Mouse (Mus musculus) limb, embryonic 12.5 days (tissue): ENCODE measurements at regions not wholly inside any gene's neighbourhood (a gene's known extent, or its start where the extent isn't known, plus 50 kb on each side); places are given as distances from the start of the nearest gene placed in this dataset.

Source experiments
- ATAC-seq: fragments of 200-750 bp; cut with Nextera tagmentation; 2 replicates; pipeline ENCODE4 v1.8.0; 2017; ENCODE audit warnings: low read depth, moderate TSS enrichment; ENCODE audit not compliant: insufficient number of reproducible peaks, insufficient read depth, low FRiP score, low TSS enrichment
- H3K27ac ChIP-seq: fragments of 300-500 bp; sonication (generic); 2 replicates; pipeline ENCODE4 v1.5.1; 2016; ENCODE audit warnings: mild to moderate bottlenecking, moderate library complexity
- H3K27me3 ChIP-seq: fragments of 300-500 bp; sonication (generic); 2 replicates; pipeline ENCODE4 v1.6.1; 2016; ENCODE audit warnings: mild to moderate bottlenecking, moderate library complexity
- H3K36me3 ChIP-seq: fragments of 300-500 bp; sonication (generic); 2 replicates; pipeline ENCODE4 v1.6.1; 2016; ENCODE audit warnings: mild to moderate bottlenecking, moderate library complexity
- H3K4me1 ChIP-seq: fragments of 300-500 bp; sonication (generic); replicated peaks from 2 replicates; pipeline ENCODE4 v1.6.1; 2016
- H3K4me2 ChIP-seq: fragments of 300-500 bp; sonication (generic); 2 replicates; pipeline ENCODE4 v1.6.1; 2016; ENCODE audit warnings: mild to moderate bottlenecking, moderate library complexity
- H3K4me3 ChIP-seq: fragments of 300-500 bp; sonication (generic); replicated peaks from 2 replicates; pipeline ENCODE4 v1.5.1; 2016; ENCODE audit warnings: mild to moderate bottlenecking
- H3K9ac ChIP-seq: fragments of 300-500 bp; sonication (generic); replicated peaks from 2 replicates; pipeline ENCODE4 v1.6.1; 2016; ENCODE audit warnings: mild to moderate bottlenecking, moderate library complexity
- H3K9me3 ChIP-seq: fragments of 300-500 bp; sonication (generic); 2 replicates; pipeline ENCODE4 v1.6.1; 2016; ENCODE audit warnings: mild to moderate bottlenecking, moderate library complexity
- WGBS: fragments of 180-500 bp; shearing (Covaris S2); methylation state at CpG from one replicate; pipeline ENCODE4 v1.1.7; 2016; 5-methylcytosine and 5-hydroxymethylcytosine counted together

DNA sequence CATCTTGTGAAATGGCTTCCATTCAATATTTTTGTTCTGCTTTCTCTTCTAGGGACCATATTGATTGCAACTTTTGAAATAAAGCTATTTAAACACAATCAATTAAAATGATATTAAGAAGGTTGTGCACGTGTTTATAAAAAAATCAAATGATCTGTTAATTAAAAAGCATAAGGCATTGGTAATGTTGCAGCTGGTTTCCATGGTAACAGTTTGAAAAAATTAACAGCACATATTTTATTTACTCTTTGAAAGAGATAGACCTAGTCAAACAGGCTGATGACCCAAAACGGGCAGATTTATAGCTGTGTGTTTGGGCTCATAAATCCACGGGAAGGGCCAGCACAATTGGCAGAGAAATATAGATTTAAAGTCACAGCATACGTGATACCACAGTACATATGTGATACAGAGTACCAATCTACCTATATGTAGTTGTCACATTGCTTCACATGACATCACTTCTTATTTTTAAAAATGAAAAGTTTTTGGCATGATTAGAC, 260.6 kb upstream of the Nrip1 start:
- no peaks in the 10 kb centered on the region for H3K4me1 ChIP-seq
- 66% methylated on average over 4 of the region's 4 CpGs for WGBS

DNA sequence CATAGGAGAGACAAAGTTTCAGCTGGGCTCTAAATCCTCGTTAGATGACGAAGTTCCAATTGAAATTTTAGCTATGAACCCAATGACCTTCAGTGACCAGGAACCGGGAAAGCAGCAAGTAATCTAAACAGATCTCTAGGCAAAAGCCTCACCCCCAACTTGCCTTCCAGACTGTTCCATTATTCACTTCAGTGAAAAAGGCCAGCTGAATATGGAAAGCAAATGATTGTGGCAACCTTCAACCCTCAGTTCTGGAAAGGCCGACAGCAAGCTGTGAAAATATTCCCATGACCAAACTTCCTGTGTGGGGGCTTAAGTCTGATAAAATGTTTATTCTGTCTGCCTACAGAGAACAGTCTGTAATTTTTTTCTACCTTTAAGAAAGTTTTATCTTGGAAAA, 252.5 kb upstream of the Nrip1 start:
- no peak overlapping the region for H3K4me2 ChIP-seq
- H3K27ac ChIP-seq: no peak overlapping the region
- no peaks in the 10 kb centered on the region for H3K36me3 ChIP-seq
- no peak for ATAC-seq
- no peaks in the 10 kb centered on the region; the same call in 1 of the 2 replicates for H3K4me1 ChIP-seq
- H3K9ac ChIP-seq: no peak overlapping the region
- H3K9me3 ChIP-seq: no peaks in the 10 kb centered on the region
- 48% methylated on average over 4 of the region's 4 CpGs for WGBS
- H3K27me3 ChIP-seq: no peaks in the 10 kb centered on the region
- no peak overlapping the region for H3K4me3 ChIP-seq

More for the DNA sequence above, 260.6 kb upstream of the Nrip1 start:
- H3K4me3 ChIP-seq: no peak overlapping the region
- no peaks in the 10 kb centered on the region for H3K9me3 ChIP-seq
- H3K36me3 ChIP-seq: no peaks in the 10 kb centered on the region
- no peak for ATAC-seq
- no peaks in the 10 kb centered on the region for H3K27me3 ChIP-seq
- no peak overlapping the region for H3K4me2 ChIP-seq
- H3K9ac ChIP-seq: no peak overlapping the region
- H3K27ac ChIP-seq: no peak overlapping the region

DNA sequence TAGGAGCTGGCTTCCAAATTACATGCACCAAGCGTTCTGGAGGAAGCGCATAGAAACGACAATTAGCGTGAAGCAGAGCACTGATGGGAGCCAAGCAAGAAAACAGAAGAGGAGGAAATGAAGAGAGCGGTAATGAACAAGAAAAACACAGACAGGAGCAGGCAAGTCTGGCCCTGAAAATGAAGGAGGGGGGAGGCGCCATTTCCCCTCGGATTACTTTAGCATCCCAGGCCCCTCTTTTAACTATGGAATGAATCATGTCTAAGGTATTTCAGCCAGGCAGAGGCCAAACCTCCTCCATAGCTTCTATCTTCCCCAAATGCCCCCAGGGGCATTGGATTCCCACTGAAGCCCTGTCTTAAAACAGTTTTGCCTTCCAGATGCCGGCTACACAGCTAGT, 248.1 kb upstream of the Nrip1 start:
- Histone ChIP-seq H3K4me3 (no peak overlapping the region), H3K9me3 (no peaks in the 10 kb centered on the region), H3K4me2 (no peak overlapping the region), H3K9ac (no peak overlapping the region), H3K4me1 (no peaks in the 10 kb centered on the region; the same call in 1 of the 2 replicates), H3K27ac (no peak overlapping the region), H3K27me3 (no peaks in the 10 kb centered on the region), H3K36me3 (no peaks in the 10 kb centered on the region)
- ATAC-seq: no peak; the same call in 1 of the 2 replicates
- 36% methylated on average over 8 of the region's 8 CpGs for WGBS

DNA sequence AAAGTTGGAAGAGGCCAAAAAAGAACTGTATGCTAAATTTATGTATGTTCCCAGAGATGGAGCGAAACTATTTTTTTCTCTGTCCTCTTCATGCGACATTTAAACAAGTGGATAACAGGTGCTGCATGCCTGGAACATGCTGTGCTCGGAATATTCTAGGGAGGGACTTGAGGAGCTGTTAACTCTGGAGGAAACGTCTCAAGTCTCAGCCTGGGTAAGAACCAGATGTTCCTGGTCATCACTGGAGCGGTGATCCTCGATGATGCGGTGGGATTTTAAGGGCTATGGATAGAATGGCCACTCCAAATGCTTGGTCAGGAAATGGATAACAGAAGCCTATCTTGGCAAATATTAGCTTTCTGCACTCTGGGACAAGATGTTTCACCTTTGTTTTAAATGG, 244.7 kb upstream of the Nrip1 start:
- Histone ChIP-seq H3K9me3 (no peaks in the 10 kb centered on the region), H3K4me3 (no peak overlapping the region), H3K4me1 (no peaks in the 10 kb centered on the region; the same call in 1 of the 2 replicates), H3K36me3 (no peaks in the 10 kb centered on the region), H3K27me3 (no peaks in the 10 kb centered on the region), H3K4me2 (no peak overlapping the region), H3K9ac (no peak overlapping the region), H3K27ac (no peak overlapping the region)
- ATAC-seq: no peak
- WGBS: 69% methylated on average over 7 of the region's 7 CpGs

DNA sequence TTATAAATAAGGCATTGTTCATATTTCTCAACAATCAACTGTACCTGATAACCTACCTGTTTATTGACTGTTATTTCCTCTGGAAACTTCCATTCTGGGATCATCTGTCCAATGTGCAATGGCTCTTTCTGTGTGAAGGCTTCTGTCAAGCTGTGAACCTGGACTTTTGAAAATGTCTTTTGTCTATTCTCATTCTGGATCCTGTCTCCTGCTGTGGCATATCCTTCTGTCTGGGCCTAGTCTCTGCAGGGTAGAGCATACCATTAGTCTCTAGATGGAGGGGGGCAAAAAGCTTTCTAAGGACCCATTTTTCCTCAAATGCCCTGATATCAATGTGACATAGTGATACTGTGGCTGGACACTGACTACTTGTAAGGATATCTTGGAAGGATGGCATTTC, 237.4 kb upstream of the Nrip1 start:
- H3K9me3 ChIP-seq: no peaks in the 10 kb centered on the region
- no peak overlapping the region for H3K4me2 ChIP-seq
- no peaks in the 10 kb centered on the region for H3K27me3 ChIP-seq
- no peak overlapping the region for H3K9ac ChIP-seq
- no peak for ATAC-seq
- H3K4me3 ChIP-seq: no peak overlapping the region
- H3K36me3 ChIP-seq: no peaks in the 10 kb centered on the region
- no peaks in the 10 kb centered on the region for H3K4me1 ChIP-seq
- H3K27ac ChIP-seq: no peak overlapping the region

DNA sequence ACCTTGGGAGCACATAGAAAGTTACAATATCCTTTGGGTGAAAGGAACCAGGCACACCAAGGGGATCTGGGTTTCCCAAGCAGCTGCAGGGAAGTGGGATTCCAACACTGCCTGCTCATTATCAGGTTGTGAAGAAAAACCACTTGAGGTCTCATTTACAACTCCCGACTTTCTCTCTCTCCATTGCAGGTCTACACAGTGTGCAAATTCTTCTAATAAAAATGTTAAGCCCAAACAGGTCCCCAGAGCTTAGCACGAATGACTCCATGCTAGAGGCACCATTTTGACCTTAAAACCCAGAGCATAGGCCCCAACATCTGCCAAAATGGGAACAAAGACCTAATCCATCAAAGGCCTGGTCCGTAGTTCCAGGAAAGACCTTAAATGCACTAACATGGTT, 231.3 kb upstream of the Nrip1 start:
- no peak overlapping the region for H3K9ac ChIP-seq
- H3K4me1 ChIP-seq: peaks cover 3% of the 10 kb centered on the region; the same call in 1 of the 2 replicates
- no peaks in the 10 kb centered on the region for H3K36me3 ChIP-seq
- H3K4me3 ChIP-seq: no peak overlapping the region
- H3K9me3 ChIP-seq: no peaks in the 10 kb centered on the region
- WGBS: 38% methylated on average over 3 of the region's 3 CpGs
- H3K27me3 ChIP-seq: no peaks in the 10 kb centered on the region
- ATAC-seq: peak; percentile 88
- H3K4me2 ChIP-seq: no peak overlapping the region
- no peak overlapping the region for H3K27ac ChIP-seq

DNA sequence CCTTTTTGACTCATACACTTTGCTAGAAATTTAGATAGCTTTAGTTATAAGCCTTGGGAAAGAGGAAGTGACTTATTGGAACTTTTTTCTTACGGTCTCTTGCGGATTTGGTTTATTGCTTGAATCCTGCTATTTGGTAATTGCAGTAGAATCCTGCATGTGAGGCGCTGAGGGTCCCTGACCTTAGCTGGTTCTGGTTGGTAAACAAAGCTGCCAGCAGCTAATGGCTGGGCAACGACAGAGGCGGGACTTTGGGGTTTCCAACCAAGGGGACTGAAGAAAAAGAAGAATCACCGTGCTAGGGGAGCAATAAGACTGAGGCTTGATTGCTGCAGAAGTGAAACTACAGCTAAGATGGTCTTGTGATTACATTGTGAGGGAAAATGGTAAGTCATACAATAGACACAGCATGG, 230.2 kb upstream of the Nrip1 start:
- no peak overlapping the region for H3K4me3 ChIP-seq
- H3K4me1 ChIP-seq: peaks cover 3% of the 10 kb centered on the region; the same call in 1 of the 2 replicates
- H3K9me3 ChIP-seq: no peaks in the 10 kb centered on the region
- no peak overlapping the region for H3K27ac ChIP-seq
- H3K27me3 ChIP-seq: no peaks in the 10 kb centered on the region
- ATAC-seq: no peak
- no peak overlapping the region for H3K4me2 ChIP-seq
- H3K36me3 ChIP-seq: no peaks in the 10 kb centered on the region
- H3K9ac ChIP-seq: no peak overlapping the region
- WGBS: 29% methylated on average over 6 of the region's 6 CpGs

DNA sequence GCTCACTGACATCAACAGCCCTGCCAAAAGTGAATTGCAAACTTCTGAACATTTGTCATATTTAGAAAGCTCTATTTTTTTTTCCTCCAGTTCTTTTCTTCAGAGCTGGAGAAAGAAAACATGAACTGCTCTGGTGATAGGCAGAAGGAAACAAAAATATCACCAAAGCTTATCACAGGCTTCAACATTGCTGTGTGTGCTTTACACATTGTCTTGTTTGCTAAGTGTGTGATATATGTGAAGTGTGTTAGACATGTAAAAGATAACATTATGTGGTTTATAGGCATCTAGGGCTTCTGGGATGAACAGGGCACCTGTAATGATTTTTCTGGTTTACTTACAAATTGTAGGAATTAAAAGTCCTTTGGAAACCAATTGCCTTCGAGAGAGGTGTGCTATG, 229.8 kb upstream of the Nrip1 start:
- no peak for ATAC-seq
- no peak overlapping the region for H3K27ac ChIP-seq
- H3K9ac ChIP-seq: no peak overlapping the region
- no peak overlapping the region for H3K4me2 ChIP-seq
- peaks cover 3% of the 10 kb centered on the region; the same call in 1 of the 2 replicates for H3K4me1 ChIP-seq
- H3K27me3 ChIP-seq: no peaks in the 10 kb centered on the region
- no peak overlapping the region for H3K4me3 ChIP-seq
- no peaks in the 10 kb centered on the region for H3K36me3 ChIP-seq
- no peaks in the 10 kb centered on the region for H3K9me3 ChIP-seq
- WGBS: 73% methylated on average over 1 of the region's 1 CpGs

DNA sequence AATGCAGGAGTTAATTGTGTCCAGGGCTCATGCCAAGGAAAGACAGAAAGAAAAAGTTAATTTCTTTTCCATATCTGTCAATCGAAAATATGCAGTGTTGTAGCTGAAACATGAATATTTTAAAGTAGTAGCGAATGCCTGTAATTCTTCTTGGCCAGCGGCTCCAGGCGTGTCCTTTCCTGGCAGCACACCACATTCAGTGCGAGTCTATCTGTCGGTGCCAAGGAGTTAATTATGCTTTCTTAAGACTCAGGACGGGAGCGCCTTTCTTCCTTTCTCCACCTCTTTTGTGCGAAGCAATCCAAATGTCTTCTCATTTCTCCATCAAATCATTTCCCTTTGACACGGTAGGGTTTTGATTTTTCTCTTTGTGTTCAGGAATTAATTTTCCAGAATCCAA, 226.5 kb upstream of the Nrip1 start:
- WGBS: 85% methylated on average over 10 of the region's 10 CpGs
- Histone ChIP-seq H3K4me3 (no peak overlapping the region), H3K27ac (no peak overlapping the region), H3K36me3 (no peaks in the 10 kb centered on the region), H3K9ac (no peak overlapping the region), H3K4me2 (no peak overlapping the region), H3K9me3 (no peaks in the 10 kb centered on the region), H3K27me3 (no peaks in the 10 kb centered on the region), H3K4me1 (peaks cover 2% of the 10 kb centered on the region; the same call in 1 of the 2 replicates)
- no peak for ATAC-seq

DNA sequence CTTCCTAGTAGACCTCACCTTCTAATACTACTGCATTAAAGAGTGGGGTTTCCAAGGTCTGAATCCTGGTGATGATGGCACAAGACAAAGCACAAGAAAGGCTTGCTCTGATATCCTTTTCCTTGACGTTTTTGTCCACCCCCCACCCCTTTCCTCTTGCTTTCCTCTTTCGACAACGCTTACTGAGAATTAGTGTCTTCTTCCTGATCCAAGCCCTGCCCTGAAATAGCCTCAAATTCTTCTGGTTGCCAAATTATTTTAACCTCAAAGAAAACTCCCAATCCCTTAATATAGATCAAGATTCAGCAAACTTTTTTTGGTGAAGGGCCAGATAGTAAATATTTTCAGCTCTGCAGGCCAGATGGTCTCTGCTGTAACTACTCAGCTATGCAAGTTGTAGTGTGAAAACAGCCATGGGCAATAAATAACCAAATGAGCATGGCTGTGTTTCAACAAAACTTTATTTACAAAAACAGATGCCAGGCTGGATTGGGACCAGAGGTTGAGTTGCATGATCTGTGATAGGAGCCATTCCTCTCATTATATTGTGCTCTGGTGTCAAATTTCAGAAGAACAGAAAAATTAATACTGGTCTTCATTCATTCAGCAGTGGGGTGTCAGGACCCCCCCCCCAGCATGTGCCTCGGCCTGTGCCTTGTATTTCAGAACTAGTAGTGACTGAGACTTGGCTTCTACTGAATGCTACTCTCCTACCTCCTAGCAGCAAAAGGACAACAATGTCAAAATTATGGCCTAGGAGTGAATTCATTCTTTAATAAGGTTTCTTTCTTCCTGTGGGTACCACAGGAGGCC, 218.5 kb upstream of the Nrip1 start:
- Histone ChIP-seq H3K36me3 (no peaks in the 10 kb centered on the region), H3K4me3 (no peak overlapping the region), H3K4me1 (peaks cover 13% of the 10 kb centered on the region; the same call in 1 of the 2 replicates), H3K4me2 (no peak overlapping the region), H3K27me3 (no peaks in the 10 kb centered on the region), H3K9ac (no peak overlapping the region), H3K27ac (no peak overlapping the region), H3K9me3 (no peaks in the 10 kb centered on the region)
- no peak for ATAC-seq
- WGBS: 73% methylated on average over 4 of the region's 4 CpGs

DNA sequence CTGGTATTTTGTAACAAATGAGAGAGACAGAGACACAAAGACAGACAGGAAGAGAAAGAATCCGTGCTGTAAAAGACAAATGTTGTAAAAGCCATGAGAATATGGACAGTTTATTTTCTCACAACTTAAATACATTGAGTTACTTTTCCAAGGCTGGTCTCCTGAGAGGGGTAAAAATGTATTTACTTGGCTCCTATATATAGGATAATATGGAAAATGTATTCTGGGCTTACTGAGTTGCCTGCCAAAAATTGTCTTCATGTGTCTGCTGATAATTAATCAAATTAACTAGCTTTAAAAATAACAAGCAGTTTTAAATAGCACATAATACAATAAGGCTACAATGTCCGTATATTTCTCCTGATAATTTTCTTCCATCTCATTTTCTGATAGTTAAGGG, 216.2 kb upstream of the Nrip1 start:
- Histone ChIP-seq H3K4me1 (peaks cover 13% of the 10 kb centered on the region; the same call in 1 of the 2 replicates), H3K27ac (no peak overlapping the region), H3K36me3 (no peaks in the 10 kb centered on the region), H3K4me3 (no peak overlapping the region), H3K9me3 (no peaks in the 10 kb centered on the region), H3K4me2 (no peak overlapping the region), H3K27me3 (no peaks in the 10 kb centered on the region), H3K9ac (no peak overlapping the region)
- ATAC-seq: no peak
- WGBS: 74% methylated on average over 2 of the region's 2 CpGs

DNA sequence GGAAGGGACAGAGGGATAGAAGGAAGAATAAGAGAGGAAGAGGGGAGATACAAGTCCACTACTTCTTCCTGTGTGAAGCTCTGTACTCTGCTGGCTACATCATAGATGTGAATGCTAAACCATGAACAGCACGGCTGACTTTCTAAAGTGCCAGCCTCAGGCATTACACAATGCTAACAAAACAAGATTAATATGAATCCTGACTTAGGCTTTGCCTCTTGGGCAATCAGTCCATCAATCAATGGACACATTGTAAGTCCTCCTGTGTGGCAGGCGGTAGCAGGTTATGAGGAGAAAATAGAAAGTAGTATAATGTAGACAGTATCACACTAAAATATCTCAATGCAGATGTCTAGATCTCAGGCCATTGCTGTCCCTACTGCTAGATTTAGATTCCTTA, 203.6 kb upstream of the Nrip1 start:
- no peak overlapping the region for H3K9ac ChIP-seq
- H3K36me3 ChIP-seq: no peaks in the 10 kb centered on the region
- H3K4me2 ChIP-seq: no peak overlapping the region
- H3K27me3 ChIP-seq: no peaks in the 10 kb centered on the region
- H3K9me3 ChIP-seq: no peaks in the 10 kb centered on the region
- no peak overlapping the region for H3K27ac ChIP-seq
- H3K4me1 ChIP-seq: no peaks in the 10 kb centered on the region
- no peak for ATAC-seq
- WGBS: 91% methylated on average over 2 of the region's 2 CpGs
- H3K4me3 ChIP-seq: no peak overlapping the region
